Mouse (Mus musculus): ENCODE results near the gene Prr22. TPM values are rescaled to one million over a fixed set of nuclear protein-coding genes. Genes with fewer than 3 reads are reported as not detected.

Gene Prr22
- polyA plus RNA-seq, 1 experiment, result 0.16 TPM

- no peak overlapping the region for H3K4me2 ChIP-seq (ENCODE audit: low read depth)
- no peaks in the 10 kb centered on the region for H3K27me3 ChIP-seq (ENCODE audit: control insufficient read depth, insufficient read depth, insufficient read length)
- no peaks in the 10 kb centered on the region for H3K36me3 ChIP-seq (ENCODE audit: control insufficient read depth, insufficient read depth)
- no peaks in the 10 kb centered on the region for H3K79me2 ChIP-seq (ENCODE audit: control insufficient read depth, insufficient read depth)
- H3K4me3 ChIP-seq, result no peak overlapping the region
- TF ChIP-seq E2F4 (IDR thresholded peaks at IDR 0.05; ENCODE audit: insufficient read depth) (no peak), POLR2A (IDR thresholded peaks at IDR 0.05; ENCODE audit: insufficient read length, low read depth) (no peak), MYOD1 (IDR thresholded peaks at IDR 0.05; ENCODE audit: control insufficient read depth in 1 of 3, insufficient read length in 2 of 3, low read depth in 2 of 3) (no peak), CEBPB (IDR thresholded peaks at IDR 0.05; ENCODE audit: insufficient read depth, poor library complexity, severe bottlenecking) (no peak), USF1 (IDR thresholded peaks at IDR 0.05; ENCODE audit: low read depth) (no peak), REST (IDR thresholded peaks at IDR 0.05; ENCODE audit: insufficient read depth, insufficient read length) (no peak), MYOG (IDR thresholded peaks at IDR 0.05; ENCODE audit: control insufficient read depth in 1 of 3, insufficient read depth in 1 of 3, insufficient read length in 2 of 3, low read depth in 2 of 3) (no peak), POLR2AphosphoS2 (IDR thresholded peaks at IDR 0.05; ENCODE audit: insufficient read length, low read depth) (no peak), MAX (IDR thresholded peaks at IDR 0.05; ENCODE audit: low read depth) (no peak), TCF12 (IDR thresholded peaks at IDR 0.05; ENCODE audit: insufficient read depth, poor library complexity, severe bottlenecking) (no peak), SRF (IDR thresholded peaks at IDR 0.05; ENCODE audit: control insufficient read depth, insufficient read length, low read depth) (no peak), TCF3 (IDR thresholded peaks at IDR 0.05; ENCODE audit: insufficient read length, low read depth) (no peak)
- H3ac ChIP-seq (ENCODE audit: control insufficient read depth, insufficient read length), result no peak overlapping the region
Observed at GRCm38 (mm10) chr17:56766631-56767405, 3.2 kb upstream of the Prr22 start.

- Histone ChIP-seq H3ac (ENCODE audit: control insufficient read depth, insufficient read length) (no peak overlapping the region), H3K27me3 (ENCODE audit: control insufficient read depth, insufficient read depth, insufficient read length) (no peaks in the 10 kb centered on the region), H3K36me3 (ENCODE audit: control insufficient read depth, insufficient read depth) (no peaks in the 10 kb centered on the region), H3K4me3 (no peak overlapping the region), H3K4me2 (ENCODE audit: low read depth) (no peak overlapping the region), H3K79me2 (ENCODE audit: control insufficient read depth, insufficient read depth) (no peaks in the 10 kb centered on the region)
- TF ChIP-seq POLR2A (IDR thresholded peaks at IDR 0.05; ENCODE audit: insufficient read length, low read depth), result no peak
Observed at GRCm38 (mm10) chr17:56767531-56768135, 2.4 kb upstream of the Prr22 start.

GRCm38 (mm10) chr17:56768941-56769340, 1.1 kb upstream of the Prr22 start:
- no peaks in the 10 kb centered on the region for H3K36me3 ChIP-seq (ENCODE audit: control insufficient read depth, insufficient read depth)
- no peak overlapping the region for H3K4me3 ChIP-seq
- no peaks in the 10 kb centered on the region for H3K27me3 ChIP-seq (ENCODE audit: control insufficient read depth, insufficient read depth, insufficient read length)
- no peak overlapping the region for H3ac ChIP-seq (ENCODE audit: control insufficient read depth, insufficient read length)
- TF ChIP-seq MYOG (IDR thresholded peaks at IDR 0.05; ENCODE audit: control insufficient read depth in 1 of 3, insufficient read depth in 1 of 3, insufficient read length in 2 of 3, low read depth in 2 of 3) (no peak), MAX (IDR thresholded peaks at IDR 0.05; ENCODE audit: low read depth) (no peak), SRF (IDR thresholded peaks at IDR 0.05; ENCODE audit: control insufficient read depth, insufficient read length, low read depth) (no peak), USF1 (IDR thresholded peaks at IDR 0.05; ENCODE audit: low read depth) (no peak), E2F4 (IDR thresholded peaks at IDR 0.05; ENCODE audit: insufficient read depth) (no peak), POLR2A (IDR thresholded peaks at IDR 0.05; ENCODE audit: insufficient read length, low read depth) (no peak), POLR2AphosphoS2 (IDR thresholded peaks at IDR 0.05; ENCODE audit: insufficient read length, low read depth) (no peak), REST (IDR thresholded peaks at IDR 0.05; ENCODE audit: insufficient read depth, insufficient read length) (no peak), MYOD1 (IDR thresholded peaks at IDR 0.05; ENCODE audit: control insufficient read depth in 1 of 3, insufficient read length in 2 of 3, low read depth in 2 of 3) (no peak), CEBPB (IDR thresholded peaks at IDR 0.05; ENCODE audit: insufficient read depth, poor library complexity, severe bottlenecking) (no peak)
- H3K4me2 ChIP-seq (ENCODE audit: low read depth), result no peak overlapping the region
- no peaks in the 10 kb centered on the region for H3K79me2 ChIP-seq (ENCODE audit: control insufficient read depth, insufficient read depth)

- Histone ChIP-seq H3ac (ENCODE audit: control insufficient read depth, insufficient read length) (no peak overlapping the region), H3K4me2 (ENCODE audit: low read depth) (no peak overlapping the region), H3K27me3 (ENCODE audit: control insufficient read depth, insufficient read depth, insufficient read length) (no peaks in the 10 kb centered on the region), H3K4me3 (no peak overlapping the region), H3K79me2 (ENCODE audit: control insufficient read depth, insufficient read depth) (no peaks in the 10 kb centered on the region), H3K36me3 (ENCODE audit: control insufficient read depth, insufficient read depth) (no peaks in the 10 kb centered on the region)
- TF ChIP-seq CEBPB (IDR thresholded peaks at IDR 0.05; ENCODE audit: insufficient read depth, poor library complexity, severe bottlenecking), result no peak
- no peak for TF ChIP-seq USF1 (IDR thresholded peaks at IDR 0.05; ENCODE audit: low read depth)
- no peak for TF ChIP-seq MYOG (IDR thresholded peaks at IDR 0.05; ENCODE audit: control insufficient read depth in 1 of 3, insufficient read depth in 1 of 3, insufficient read length in 2 of 3, low read depth in 2 of 3)
- TF ChIP-seq POLR2AphosphoS2 (IDR thresholded peaks at IDR 0.05; ENCODE audit: insufficient read length, low read depth), result no peak
- TF ChIP-seq MYOD1 (IDR thresholded peaks at IDR 0.05; ENCODE audit: control insufficient read depth in 1 of 3, insufficient read length in 2 of 3, low read depth in 2 of 3), result no peak
- no peak for TF ChIP-seq SRF (IDR thresholded peaks at IDR 0.05; ENCODE audit: control insufficient read depth, insufficient read length, low read depth)
- no peak for TF ChIP-seq POLR2A (IDR thresholded peaks at IDR 0.05; ENCODE audit: insufficient read length, low read depth)
- TF ChIP-seq MAX (IDR thresholded peaks at IDR 0.05; ENCODE audit: low read depth), result no peak
Observed at GRCm38 (mm10) chr17:56777568-56777967, 7.5 kb downstream of the Prr22 start.
